Mouse (Mus musculus): ENCODE measurements around the gene Pum1.
"Not testable (repeated sequence)": the region's sequence is repeated elsewhere in the genome, so short reads cannot be mapped to it uniquely, and the experiment has no call there.

The Pum1 gene

DNA sequence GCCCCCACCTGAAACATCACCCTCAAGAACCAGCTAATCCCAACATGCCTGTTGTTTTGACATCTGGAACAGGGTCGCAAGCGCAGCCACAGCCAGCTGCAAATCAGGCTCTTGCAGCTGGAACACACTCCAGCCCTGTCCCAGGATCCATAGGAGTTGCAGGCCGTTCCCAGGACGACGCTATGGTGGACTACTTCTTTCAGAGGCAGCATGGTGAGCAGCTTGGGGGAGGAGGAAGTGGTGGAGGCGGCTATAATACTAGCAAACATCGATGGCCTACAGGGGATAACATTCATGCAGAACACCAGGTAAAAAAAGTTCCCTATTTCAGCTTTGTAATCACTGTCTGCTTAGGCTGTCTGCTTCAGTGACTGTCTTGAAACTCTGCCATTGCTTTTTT is 5.9 kb downstream of the Pum1 start:
- DNase-seq: no peak

DNA sequence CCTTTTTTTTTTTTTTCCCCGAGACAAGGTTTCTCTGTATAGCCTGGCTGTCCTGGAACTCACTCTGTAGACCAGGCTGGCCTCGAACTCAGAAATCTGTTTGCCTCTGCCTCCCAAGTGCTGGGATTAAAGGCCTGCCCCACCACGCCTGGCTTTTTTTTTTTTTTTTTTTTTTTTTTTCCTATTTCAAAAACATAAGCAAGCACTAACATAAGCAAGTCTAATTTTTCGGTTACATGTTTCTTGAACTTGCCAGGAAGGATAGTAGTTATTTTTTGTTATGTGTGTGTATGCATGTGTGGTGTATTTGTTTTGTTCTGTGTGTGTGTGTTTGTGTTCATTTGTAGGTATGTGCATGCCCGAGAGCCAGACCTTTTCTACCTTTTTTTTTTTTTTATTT is 6.9 kb downstream of the Pum1 start:
- not testable (repeated sequence) for DNase-seq

DNA sequence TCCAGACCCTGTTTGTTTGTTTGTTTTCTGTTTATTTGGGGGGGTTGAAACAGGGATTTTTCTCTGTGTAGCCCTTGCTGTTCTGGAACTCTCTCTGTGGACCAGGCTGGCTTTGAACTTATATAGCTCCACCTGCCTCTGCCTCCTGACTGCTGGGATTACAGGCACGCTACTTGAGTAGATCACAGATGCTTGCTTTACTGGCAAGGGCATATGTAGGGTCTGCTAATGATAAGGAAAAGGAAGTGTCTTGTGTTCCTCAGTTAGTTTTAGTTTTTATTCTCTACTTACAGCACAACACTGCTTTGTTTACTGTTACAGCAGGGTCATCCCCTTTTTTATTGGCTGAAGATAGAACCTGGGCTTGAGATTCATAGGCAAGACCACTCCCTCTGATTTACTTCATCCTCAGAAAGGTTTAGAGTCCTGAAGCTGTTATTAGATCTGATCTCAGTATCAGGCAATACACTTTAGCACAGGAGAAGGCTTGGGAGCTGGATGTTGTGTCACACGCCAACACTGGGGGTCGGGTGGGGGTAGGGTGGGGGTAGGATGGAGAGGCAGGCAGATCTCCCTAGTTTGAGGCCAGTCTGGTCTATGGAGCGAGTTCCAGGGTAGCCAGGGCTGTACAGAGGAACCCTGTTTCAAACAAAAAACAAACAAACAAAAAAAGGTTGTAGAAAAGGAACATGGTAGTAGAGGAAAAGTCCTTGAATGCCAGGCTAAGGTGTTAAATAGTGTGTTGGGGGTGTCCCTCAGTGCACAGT is 8.1 kb downstream of the Pum1 start:
- no peak for DNase-seq

DNA sequence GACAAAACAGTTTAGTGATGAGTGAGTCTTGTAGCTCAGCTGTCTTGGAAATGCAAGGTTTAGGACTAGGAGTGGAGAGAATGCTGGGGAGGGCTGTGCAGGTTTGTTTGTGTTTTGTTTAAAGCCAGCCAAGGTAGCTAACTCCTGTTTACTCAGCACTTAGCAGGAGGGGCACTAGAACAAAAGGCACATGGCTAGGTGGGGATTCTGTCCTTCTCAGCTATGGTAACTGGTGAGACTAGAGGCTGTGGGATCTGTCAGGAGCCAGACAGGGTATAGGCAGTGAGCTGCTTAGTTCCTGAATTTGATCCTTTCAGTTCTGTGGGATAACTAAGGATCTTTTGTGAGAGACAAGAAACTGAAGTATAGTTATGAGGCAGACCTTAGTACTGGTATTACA is 9.0 kb downstream of the Pum1 start:
- no peak for DNase-seq

DNA sequence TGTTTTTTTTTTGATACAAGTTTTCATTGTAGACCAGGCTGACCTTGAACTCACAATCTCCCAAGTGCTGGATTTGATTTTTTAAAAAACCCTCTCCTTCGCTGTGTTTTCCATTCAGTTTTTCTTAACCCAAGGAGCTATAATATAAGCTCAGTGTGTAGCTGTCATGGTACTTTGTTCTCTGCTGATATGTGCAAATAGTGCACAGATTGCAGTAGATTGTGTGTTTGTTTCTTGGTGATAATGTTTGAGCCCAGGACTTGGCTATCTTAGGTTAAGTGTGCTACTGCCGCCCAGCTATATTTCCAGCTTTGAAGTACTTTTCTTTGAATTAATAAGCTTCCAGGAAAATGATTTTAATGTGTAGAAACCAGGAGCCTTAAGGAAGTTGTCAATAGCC is 13.6 kb downstream of the Pum1 start:
- no peak for DNase-seq

DNA sequence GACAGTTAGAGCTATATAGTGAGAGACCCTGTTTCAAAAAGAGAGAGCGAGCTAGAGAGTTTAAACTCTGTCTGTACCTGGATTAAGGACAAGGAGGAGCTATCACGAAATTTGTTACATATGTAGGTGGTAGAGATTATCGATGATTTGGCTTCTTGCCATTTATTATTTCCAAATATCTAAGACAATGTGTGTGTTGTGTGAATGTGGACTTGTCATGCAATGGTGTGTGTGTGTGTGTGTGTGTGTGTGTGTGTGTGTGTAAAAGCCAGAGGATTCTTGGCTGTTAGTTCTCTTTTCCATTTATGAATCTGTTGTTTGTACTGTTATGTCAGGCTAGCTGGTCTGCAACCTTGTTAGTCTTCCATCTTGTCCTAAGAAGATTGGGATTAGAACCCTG is 15.0 kb downstream of the Pum1 start:
- no peak for DNase-seq

DNA sequence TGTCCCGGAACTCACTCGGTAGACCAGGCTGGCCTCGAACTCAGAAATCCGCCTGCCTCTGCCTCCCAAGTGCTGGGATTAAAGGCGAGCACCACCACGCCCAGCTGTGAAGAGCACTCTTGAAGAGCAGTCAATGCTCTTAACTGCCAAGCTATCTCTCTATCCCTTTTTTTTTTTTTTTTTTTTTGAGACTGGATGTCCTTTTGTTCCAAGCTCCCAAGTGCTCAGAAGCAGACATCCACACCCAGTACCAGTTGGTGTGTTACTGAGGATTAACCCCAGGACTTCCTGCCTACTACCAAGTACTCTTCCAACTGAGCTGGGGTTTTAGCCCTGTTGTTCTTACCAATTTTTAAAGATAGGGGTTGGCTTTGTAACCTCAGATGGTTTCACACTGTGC is 17.6 kb downstream of the Pum1 start:
- no peak for DNase-seq

DNA sequence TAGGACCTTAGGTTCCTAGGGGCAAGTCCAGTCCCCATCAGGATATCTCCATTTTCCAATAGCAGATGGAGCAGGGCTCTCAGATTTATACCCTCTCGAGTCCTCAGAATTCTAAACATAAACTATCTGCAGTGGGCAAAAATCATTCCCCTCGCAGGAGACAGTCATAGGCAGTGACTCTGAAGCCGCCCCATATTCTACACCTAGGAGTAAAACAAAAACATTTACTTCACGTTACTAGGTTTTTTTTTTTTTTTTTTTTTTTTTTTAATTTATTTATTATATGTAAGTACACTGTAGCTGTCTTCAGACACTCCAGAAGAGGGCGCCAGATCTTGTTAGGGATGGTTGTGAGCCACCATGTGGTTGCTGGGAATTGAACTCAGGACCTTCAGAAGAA is 19.9 kb downstream of the Pum1 start:
- DNase-seq: not testable (repeated sequence)

DNA sequence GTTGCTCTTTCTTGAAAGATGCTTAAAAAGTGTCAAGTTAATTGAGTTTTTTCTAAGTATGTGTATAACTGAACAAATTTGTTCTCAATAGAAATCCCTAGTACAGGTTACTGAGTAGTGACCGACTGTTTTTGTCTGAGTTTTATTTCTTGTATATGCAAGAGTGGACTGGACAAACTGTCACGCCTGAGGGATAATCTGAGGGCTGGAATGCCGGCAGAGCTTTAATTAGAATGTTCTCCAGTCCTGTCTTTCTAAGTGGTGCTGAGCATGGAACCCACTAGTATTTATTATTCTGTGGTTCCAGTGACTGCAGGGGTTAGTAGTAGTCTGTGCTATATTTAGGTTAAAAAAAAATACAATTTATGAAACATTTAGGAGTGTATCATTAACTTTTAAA is 30.8 kb downstream of the Pum1 start:
- no peak for DNase-seq

DNA sequence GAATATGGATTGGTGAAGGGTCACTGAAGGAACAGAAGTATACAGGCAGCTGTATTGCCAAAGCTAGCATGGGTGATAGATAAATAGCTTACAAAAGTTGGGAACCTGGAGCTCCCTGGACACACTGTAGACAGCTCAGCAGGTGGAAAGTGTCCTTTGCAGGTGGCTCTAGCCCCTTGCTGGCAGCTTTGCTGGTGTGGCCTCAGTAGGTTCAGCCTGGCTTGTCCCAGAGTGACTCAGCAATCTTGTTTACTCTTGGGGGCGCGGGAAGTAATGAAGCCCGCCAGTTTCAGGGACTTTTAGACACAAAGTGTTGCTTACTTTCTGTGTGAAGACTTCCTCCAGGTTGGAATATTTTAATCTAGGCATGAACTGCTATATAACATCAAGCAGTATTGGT is 31.9 kb downstream of the Pum1 start:
- no peak for DNase-seq

DNA sequence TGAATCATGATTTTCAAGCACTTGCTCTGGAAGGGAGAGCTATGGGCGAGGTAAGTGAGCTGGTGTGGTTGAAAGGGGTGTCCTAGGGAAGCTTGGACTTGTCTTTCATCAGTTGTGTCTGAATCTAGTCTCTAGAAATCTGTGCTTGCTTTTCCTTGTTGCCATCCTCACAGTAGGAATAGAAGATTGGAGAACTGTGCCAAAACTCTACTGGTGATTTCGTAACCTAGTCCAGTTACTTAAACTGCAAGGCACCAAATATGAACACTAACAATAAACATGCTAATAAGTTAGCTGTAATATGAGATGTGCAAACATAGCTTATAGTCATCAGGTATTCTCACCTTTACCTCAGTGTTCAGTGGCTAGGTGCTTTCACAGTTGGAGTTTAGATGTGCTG is 37.9 kb downstream of the Pum1 start:
- no peak for DNase-seq

DNA sequence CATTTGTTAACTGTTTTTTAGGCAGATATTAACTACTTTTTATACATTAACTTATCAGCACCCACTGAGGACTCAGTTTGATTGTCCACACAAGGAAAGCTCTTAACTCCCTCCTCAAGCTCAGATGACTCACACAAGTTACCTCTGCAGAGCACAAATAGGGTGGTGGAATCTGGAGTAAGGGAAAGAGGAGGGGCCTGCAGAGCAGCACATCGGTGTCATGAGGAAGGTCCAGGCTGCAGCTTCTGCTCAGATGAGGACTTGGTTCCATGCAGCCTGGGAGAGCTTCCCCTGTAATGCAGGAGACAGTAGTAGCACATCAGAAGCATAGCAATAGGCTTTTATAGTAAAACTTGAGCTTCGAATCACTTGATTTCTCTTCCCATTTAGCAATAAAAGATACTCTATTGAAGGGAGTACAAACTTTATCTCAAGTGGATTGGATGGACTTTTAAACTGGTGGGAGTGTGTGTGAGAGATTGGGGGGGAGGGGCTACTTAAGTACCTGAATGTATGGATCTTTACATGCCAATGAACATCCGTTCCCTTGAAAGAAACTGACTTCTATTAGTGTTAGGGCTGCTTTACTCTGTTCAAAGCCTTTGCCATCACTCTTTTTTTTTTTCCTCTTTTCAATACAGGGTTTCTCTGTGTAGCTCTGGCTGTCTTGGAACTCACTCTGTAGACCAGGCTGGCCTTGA is 39.9 kb downstream of the Pum1 start:
- DNase-seq: no peak

DNA sequence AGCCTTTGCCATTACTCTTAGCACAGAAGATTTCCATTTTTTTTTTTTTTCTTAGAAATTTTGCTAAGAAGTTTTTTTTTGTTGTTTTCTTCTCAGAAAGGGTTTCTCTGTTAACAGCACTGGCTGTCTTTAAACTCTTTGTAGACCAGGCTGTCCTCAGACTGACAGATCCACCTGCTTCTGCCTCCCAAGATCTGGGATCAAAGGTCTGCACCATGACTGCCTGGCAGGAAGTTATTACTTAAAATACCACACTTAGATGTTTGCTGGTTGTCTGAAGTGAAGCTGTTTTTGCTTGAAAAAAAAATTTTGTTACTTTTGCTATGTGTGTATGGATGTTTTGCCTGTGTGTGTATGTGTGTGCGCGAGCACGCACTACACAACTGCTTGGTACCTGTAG is 40.5 kb downstream of the Pum1 start:
- no peak for DNase-seq

DNA sequence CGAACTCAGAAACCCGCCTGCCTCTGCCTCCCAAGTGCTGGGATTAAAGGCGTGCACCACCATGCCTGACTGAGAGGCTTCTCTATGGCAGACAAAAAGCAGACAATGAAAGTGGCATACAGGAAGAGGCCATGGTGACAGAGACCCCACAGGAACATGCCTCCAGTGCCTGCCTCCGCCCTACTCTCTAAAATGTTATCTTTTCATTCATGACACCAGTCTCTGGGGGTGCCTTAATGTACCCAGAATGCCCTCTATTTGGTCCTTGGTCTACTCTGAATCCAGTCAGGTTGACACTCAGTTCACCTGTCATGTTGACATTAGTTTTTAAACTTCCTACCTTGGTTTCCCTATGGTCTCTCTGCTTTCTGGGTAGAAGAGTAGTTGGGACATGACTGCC is 41.5 kb downstream of the Pum1 start:
- no peak for DNase-seq

DNA sequence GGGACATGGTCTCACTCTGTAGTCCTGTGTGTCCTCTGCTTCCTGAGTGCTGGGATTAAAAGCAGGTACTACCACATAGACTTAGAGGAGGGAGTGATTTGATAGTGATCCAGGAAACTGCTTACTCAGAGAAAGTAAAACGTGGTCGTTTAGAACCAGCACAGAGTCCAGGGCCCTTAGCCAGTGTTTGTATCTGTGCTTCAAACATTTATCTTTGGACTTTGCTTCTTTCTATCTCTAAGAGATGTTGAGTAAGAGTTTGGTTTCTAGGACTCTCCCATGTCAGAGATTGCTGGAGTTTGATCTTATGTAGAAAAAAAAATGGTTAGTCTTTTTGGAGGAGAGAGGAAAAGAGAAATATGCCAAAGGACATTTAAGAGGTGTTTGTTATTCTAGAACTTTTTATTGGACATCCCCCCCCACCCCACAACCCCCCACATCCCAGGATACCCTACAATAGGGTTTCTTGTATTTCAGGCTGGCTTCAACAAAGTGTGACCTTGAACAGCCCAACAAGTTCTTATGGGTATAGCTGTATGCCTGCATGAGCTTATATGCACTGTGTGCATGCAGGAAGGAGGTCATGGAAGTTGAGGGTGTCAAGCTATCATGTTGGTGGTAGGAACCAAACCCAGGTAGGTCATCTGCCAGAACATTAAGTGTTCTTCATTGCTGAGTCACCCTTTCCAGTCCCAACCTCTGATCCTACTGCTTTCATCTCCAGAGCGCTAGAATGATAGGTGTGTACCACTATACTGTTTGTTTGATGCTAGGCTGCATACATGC is 43.3 kb downstream of the Pum1 start:
- DNase-seq: no peak

DNA sequence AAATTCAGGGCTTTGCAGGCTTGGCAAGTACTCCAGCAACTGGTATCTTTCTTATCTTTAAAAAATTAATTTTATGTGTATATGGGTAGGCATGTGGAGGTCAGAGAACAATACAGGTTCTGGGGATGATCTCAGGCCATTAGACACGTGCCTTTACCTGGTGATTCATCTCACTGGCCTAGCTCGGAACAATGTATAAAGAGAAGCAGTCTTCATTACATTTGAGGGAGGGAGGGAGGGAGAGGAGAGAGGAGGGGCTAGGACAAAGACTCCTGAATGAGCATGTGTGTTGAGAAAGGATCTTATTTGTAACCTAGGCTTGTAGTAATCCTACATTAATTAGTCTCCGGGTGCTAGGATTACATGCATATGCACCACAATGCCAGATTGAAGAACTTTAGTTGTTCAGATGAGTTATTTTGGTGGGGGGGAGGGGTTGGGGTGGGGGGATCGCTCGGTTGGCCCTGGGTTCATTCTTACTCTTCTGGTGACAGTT is 48.3 kb downstream of the Pum1 start:
- no peak for DNase-seq

DNA sequence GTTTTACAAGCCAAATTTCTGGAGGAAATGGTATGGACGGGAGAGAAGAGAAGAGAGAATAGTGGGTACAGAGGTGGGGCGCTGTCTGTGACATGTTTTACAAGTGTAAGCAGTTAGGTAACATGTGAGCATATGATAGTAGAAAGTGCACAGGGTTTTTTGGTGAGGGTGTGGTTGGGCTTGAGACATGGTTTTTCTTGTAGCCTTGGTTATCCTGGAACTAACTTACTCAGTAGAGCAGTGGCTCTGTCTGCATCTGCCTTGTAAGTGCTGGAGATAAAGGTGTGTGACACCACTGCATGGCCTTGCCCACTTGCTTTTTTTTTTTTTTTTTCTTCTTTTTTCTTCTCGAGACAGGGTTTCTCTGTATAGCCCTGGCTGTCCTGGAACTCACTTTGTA is 49.2 kb downstream of the Pum1 start:
- no peak for DNase-seq

DNA sequence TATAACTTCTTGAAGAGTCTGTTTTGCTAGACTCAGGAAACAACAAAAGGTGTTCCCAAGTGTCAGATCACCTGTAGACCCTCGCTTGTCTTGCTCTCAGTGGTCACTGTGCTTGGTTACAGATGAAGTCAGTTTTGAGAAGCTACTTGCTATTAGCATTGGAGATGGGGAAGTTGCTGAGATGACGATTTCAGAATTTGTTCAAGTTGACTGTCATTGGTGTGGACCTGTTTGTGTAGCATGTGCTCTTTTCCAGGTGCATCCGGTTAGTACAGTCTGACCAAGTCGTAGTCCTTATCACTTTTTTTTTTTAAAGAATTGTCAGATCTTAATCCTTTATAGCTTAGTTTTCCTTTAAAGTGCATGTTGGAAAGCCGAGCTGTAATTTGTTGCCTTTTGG is 50.3 kb downstream of the Pum1 start:
- DNase-seq: no peak

DNA sequence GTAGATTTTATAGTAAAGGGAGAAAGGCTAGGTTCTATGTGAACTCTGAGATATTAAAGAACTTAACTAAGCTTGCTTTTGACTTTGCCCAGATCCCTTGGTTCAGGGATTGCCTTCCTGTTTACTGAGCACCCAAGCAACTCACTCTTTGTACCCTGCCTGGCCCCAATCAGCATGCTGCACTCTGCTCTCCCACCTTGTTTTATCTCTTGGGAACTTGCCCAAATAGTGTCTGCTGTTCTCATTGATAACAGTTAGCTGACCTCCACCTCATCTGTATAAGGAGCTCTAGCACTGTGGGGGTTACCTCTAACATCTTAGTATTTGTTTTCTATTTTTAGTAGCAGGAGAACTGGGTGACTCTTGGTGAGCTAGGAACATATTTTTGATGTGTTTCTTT is 52.0 kb downstream of the Pum1 start:
- no peak for DNase-seq

DNA sequence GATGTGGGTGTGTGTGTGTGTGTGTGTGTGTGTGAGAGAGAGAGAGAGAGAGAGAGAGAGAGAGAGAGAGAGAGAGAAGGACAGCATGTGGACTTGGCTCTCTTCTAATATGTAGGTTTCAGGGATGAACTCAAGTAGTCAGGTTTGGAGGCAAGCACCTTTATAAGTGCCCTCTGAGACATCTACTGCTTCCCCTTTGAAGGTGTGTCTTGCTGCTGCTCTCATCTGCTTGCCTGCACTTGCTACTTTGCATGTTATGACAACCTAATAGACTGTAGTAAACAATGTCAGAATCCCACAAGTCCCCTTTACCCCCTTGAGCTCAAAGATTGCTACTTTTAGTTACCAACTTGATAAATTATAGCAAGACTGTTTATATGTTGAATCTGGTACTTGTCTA is 52.5 kb downstream of the Pum1 start:
- DNase-seq: no peak

DNA sequence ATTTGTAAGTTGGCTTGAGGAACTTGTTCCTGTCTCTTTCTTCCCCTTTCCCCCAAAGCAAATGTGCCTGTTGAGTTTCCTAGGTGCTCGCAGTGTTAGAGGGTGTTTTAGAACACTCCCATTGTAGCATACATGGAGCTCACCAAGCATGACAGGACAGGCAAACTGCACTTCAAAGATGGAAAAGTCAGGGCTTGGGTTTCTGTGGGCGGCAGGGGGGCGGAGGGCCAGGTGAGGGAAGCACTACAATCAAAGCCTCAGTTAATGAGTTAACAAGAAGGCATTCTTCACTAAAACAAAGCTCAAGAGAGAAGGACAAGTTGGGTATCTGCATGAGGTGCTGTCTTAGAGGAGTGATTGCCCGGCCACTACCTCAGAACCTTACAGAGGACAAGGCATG is 56.2 kb downstream of the Pum1 start:
- peak; percentile 38 for DNase-seq

DNA sequence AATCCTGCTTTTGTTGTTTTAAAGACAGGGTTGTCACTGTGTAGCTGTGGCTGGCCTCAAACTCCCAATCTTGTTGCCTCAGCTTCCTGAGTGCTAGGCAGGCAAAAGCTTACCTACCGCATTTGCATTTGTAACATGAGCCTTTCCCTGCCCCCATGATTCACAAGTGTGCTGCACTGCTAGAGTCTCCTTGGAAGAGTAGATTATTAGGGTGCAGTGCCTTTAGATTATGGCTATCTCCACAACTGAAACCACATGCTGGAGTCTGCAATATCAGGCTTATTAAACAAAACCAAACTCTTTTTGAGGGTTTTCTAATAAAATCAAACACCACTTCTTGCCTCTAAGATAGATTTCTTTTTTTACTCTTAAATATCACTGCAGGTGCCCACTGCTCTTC is 59.5 kb downstream of the Pum1 start:
- DNase-seq: no peak

DNA sequence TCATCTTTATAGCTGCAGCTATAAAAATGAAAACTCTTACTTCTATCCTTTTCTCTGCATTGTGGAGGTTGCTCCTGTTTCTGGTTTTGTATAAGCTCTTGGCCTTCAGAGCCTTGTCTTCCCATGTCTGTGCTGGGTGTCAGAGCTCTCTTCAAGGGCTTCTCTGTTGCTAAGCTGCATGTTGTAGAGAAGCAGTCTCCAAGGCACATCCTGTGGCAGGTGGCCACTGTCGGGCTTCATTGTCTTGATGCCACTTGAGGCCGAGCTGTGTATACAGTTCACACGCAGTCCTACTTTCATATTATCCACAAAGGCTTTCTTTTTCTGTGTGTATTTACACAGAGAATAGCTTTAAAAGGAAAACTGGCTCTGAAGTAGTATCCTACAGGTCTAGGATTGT is 63.0 kb downstream of the Pum1 start:
- DNase-seq: no peak

DNA sequence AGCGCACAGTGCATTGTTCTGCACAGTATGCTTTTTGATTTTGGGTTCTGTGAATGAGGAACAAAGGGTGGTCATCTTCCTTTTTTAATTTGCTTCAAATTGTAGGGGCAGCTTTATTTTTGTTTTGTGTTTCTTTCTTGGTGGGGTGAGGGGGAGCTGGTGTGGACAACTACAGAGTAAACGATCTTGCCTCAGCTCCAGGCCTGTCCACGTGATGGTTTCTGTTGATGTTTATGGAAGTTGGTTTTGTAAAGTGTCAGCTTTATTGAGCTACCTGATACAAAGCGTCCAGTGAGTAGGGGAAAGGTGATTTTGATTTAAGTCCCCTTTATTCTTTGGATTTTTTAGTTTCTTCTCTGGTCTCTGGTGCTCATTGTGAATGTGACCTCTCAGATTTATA is 72.8 kb downstream of the Pum1 start:
- no peak for DNase-seq

Data from kidney, postnatal 10 days (tissue).